Mouse (Mus musculus) cortical plate, adult 2 months (tissue): ENCODE results near the gene Gm11559. TPM values are rescaled to one million over a fixed set of nuclear protein-coding genes. Genes with fewer than 3 reads are reported as not detected.

Source experiments
- H3K27ac ChIP-seq: fragments of 200-500 bp; 2 replicates; pipeline ENCODE4 v1.5.1; 2012; ENCODE audit warnings: low read length, control low read depth, inconsistent platforms; ENCODE audit not compliant: insufficient read depth
- H3K4me1 ChIP-seq: fragments of 200-500 bp; 2 replicates; pipeline ENCODE4 v1.6.1; 2011; ENCODE audit warnings: low read length; ENCODE audit not compliant: control insufficient read depth, insufficient read depth
- H3K4me3 ChIP-seq: fragments of 200-500 bp; 2 replicates; pipeline ENCODE4 v1.5.1; 2011; ENCODE audit warnings: mild to moderate bottlenecking, low read length, control low read depth; ENCODE audit not compliant: insufficient read depth
- CTCF ChIP-seq: fragments of 200-500 bp; IDR thresholded peaks from 2 replicates; pipeline ENCODE4 v1.5.1; 2011; ENCODE audit warnings: mild to moderate bottlenecking, control low read depth, low read length; ENCODE audit not compliant: insufficient read depth; ENCODE audit errors: extremely low read depth
- POLR2A ChIP-seq: fragments of 200-500 bp; IDR thresholded peaks from 2 replicates; pipeline ENCODE4 v1.6.1; 2011; ENCODE audit warnings: mild to moderate bottlenecking, low read length, control low read depth; ENCODE audit not compliant: insufficient read depth; ENCODE audit errors: extremely low read depth
- polyA plus RNA-seq: library from polyadenylated mRNA; depleted of rRNA; stranded (reverse); fragments of >200 nt; gene quantifications from 2 replicates; pipeline ENCODE4 v1.2.3, GENCODE M21; 2012; rRNA removed

The Gm11559 gene
- polyA plus RNA-seq, 1 experiment: not detected

- H3K4me3 ChIP-seq: no peak within 1 kb of the TSS
- H3K27ac ChIP-seq: no peak within 1 kb of the TSS
- H3K4me1 ChIP-seq: no peaks in the 10 kb centered on the region
- TF ChIP-seq POLR2A (no peak), CTCF (no peak)
Observed at GRCm38 (mm10) chr11:99907620-99908019, 43.3 kb downstream of the Gm11559 start, which contains the start of gene Krtap31-1. Gene Krtap31-1, plus strand, starts transcription at chr11:99907920.

- Histone ChIP-seq H3K4me3 (no peak within 1 kb of the TSS), H3K4me1 (no peaks in the 10 kb centered on the region), H3K27ac (no peak within 1 kb of the TSS)
- TF ChIP-seq POLR2A: no peak
- no peak for TF ChIP-seq CTCF
Observed at GRCm38 (mm10) chr11:99914451-99914850, 50.2 kb downstream of the Gm11559 start, which contains the start of gene Gm11565. Gene Gm11565, plus strand, starts transcription at chr11:99914751.

Other genes starting within 250 kb of the Gm11559 start
- not detected in 2 replicates for gene Krtap2-4, start 249.6 kb upstream of the Gm11559 start, polyA plus RNA-seq
- not detected in 2 replicates for gene Gm11562, start 244.0 kb upstream of the Gm11559 start, polyA plus RNA-seq
- gene Krtap4-1, start 236.2 kb upstream of the Gm11559 start, polyA plus RNA-seq: not detected in 2 replicates
- gene Krtap4-2, start 229.4 kb upstream of the Gm11559 start, polyA plus RNA-seq: not detected in 2 replicates
- not detected in 2 replicates for gene Krtap4-7, start 220.4 kb upstream of the Gm11559 start, polyA plus RNA-seq
- gene Gm11555, start 214.2 kb upstream of the Gm11559 start, polyA plus RNA-seq: not detected in 2 replicates
- not detected in 2 replicates for gene Gm11563, start 205.5 kb upstream of the Gm11559 start, polyA plus RNA-seq
- gene Krtap4-6, start 198.5 kb upstream of the Gm11559 start, polyA plus RNA-seq: not detected in 2 replicates
- not detected in 2 replicates for gene Gm14190, start 173.7 kb upstream of the Gm11559 start, polyA plus RNA-seq
- not detected in 2 replicates for gene Gm14180, start 130.2 kb upstream of the Gm11559 start, polyA plus RNA-seq
- gene Gm11595, start 91.6 kb upstream of the Gm11559 start, polyA plus RNA-seq: not detected in 2 replicates
- not detected in 2 replicates for gene Krtap4-8, start 83.8 kb upstream of the Gm11559 start, polyA plus RNA-seq
- gene Krtap4-9, start 79.3 kb upstream of the Gm11559 start, polyA plus RNA-seq: not detected in 2 replicates
- not detected in 2 replicates for gene Gm11596, start 71.0 kb upstream of the Gm11559 start, polyA plus RNA-seq
- gene Gm11569, start 65.5 kb upstream of the Gm11559 start, polyA plus RNA-seq: not detected in 2 replicates
- not detected in 2 replicates for gene Gm11554, start 60.0 kb upstream of the Gm11559 start, polyA plus RNA-seq
- gene Krtap4-13, start 54.6 kb upstream of the Gm11559 start, polyA plus RNA-seq: not detected in 2 replicates
- gene Gm11564, start 48.8 kb upstream of the Gm11559 start, polyA plus RNA-seq: not detected in 2 replicates
- gene 2300003K06Rik, start 26.4 kb upstream of the Gm11559 start, polyA plus RNA-seq: not detected in 2 replicates
- gene Krtap4-16, start 12.9 kb upstream of the Gm11559 start, polyA plus RNA-seq: not detected in 2 replicates
- gene Gm11568, start 6.6 kb upstream of the Gm11559 start, polyA plus RNA-seq: not detected in 2 replicates
- not detected in 2 replicates for gene Krtap9-1, start 8.9 kb downstream of the Gm11559 start, polyA plus RNA-seq
- not detected in 2 replicates for gene Gm11567, start 14.7 kb downstream of the Gm11559 start, polyA plus RNA-seq
- not detected in 2 replicates for gene Krtap31-1, start 43.4 kb downstream of the Gm11559 start, polyA plus RNA-seq
- gene Gm11565, start 50.3 kb downstream of the Gm11559 start, polyA plus RNA-seq: not detected in 2 replicates
- gene Krtap31-2, start 71.8 kb downstream of the Gm11559 start, polyA plus RNA-seq: not detected in 2 replicates
- not detected in 2 replicates for gene Krtap9-5, start 84.0 kb downstream of the Gm11559 start, polyA plus RNA-seq
- not detected in 2 replicates for gene Krtap29-1, start 114.6 kb downstream of the Gm11559 start, polyA plus RNA-seq
- not detected in 2 replicates for gene Krtap16-1, start 122.1 kb downstream of the Gm11559 start, polyA plus RNA-seq
- not detected in 2 replicates for gene Krtap17-1, start 129.5 kb downstream of the Gm11559 start, polyA plus RNA-seq
- 0.06 TPM in 1 of 2 replicates, not detected in the other for gene Krt33a, start 151.7 kb downstream of the Gm11559 start, polyA plus RNA-seq
- gene Krt33b, start 165.4 kb downstream of the Gm11559 start, polyA plus RNA-seq: not detected in 2 replicates
- gene Krt34, start 177.1 kb downstream of the Gm11559 start, polyA plus RNA-seq: not detected in 2 replicates
- gene Krt31, start 186.1 kb downstream of the Gm11559 start, polyA plus RNA-seq: not detected in 2 replicates
- 0.10 TPM in 1 of 2 replicates, not detected in the other for gene Krt32, start 223.8 kb downstream of the Gm11559 start, polyA plus RNA-seq
- not detected in 2 replicates for gene Krt35, start 231.8 kb downstream of the Gm11559 start, polyA plus RNA-seq
- gene Krt36, start 241.2 kb downstream of the Gm11559 start, polyA plus RNA-seq: not detected in 2 replicates